Mouse (Mus musculus): ENCODE data around the gene Sorcs2.

GRCm38 (mm10) chr5:36374221-36375050 is 23.5 kb downstream of the Sorcs2 start:
- TF ChIP-seq CTCF (IDR thresholded peaks at IDR 0.05; ENCODE audit: extremely low read depth, insufficient read depth, low read length) (no peak), POLR2A (IDR thresholded peaks at IDR 0.05; ENCODE audit: extremely low read depth, insufficient read depth, low read length) (no peak)
